Mouse (Mus musculus) neural tube, embryonic 14.5 days (tissue): ENCODE data around the gene Ms4a14. TPM values are rescaled to one million over a fixed set of nuclear protein-coding genes. Genes with fewer than 3 reads are reported as not detected.

Experiments used
- ATAC-seq: fragments of 200-750 bp; cut with Nextera tagmentation; 2 replicates; pipeline ENCODE4 v1.8.0; 2017; ENCODE audit warnings: low read depth, mild to moderate bottlenecking, moderate TSS enrichment, moderate library complexity
- H3K27ac ChIP-seq: fragments of 300-500 bp; sonication (generic); 2 replicates; pipeline ENCODE4 v1.5.1; 2014; ENCODE audit warnings: low read depth, mild to moderate bottlenecking, control low read depth, low read length, moderate library complexity, mixed read lengths
- H3K27me3 ChIP-seq: fragments of 300-500 bp; sonication (generic); 2 replicates; pipeline ENCODE4 v1.6.1; 2014; ENCODE audit warnings: low read length; ENCODE audit not compliant: control insufficient read depth, insufficient read depth
- H3K36me3 ChIP-seq: fragments of 300-500 bp; sonication (generic); 2 replicates; pipeline ENCODE4 v1.6.1; 2014; ENCODE audit warnings: low read length, mixed read lengths; ENCODE audit not compliant: control insufficient read depth, insufficient read depth
- H3K4me1 ChIP-seq: fragments of 300-500 bp; sonication (generic); 2 replicates; pipeline ENCODE4 v1.6.1; 2014; ENCODE audit warnings: low read length; ENCODE audit not compliant: control insufficient read depth, insufficient read depth
- H3K4me2 ChIP-seq: fragments of 300-500 bp; sonication (generic); 2 replicates; pipeline ENCODE4 v1.6.1; 2014; ENCODE audit warnings: mild to moderate bottlenecking, low read depth, low read length, control low read depth
- H3K4me3 ChIP-seq: fragments of 300-500 bp; sonication (generic); 2 replicates; pipeline ENCODE4 v1.5.1; 2014; ENCODE audit warnings: low read depth, low read length, control low read depth, mixed read lengths
- H3K9ac ChIP-seq: fragments of 300-500 bp; sonication (generic); replicated peaks from 2 replicates; pipeline ENCODE4 v1.6.1; 2014; ENCODE audit warnings: low read depth, mild to moderate bottlenecking, control low read depth, low read length, mixed read lengths
- H3K9me3 ChIP-seq: fragments of 300-500 bp; sonication (generic); 2 replicates; pipeline ENCODE4 v1.6.1; 2016; ENCODE audit warnings: low read length; ENCODE audit not compliant: control insufficient read depth
- WGBS: fragments of 180-500 bp; shearing (Covaris S2); extraction: QIAGEN DNeasy Blood & Tissue Kit; methylation state at CpG from one replicate; pipeline ENCODE4 v1.1.7; 2014; 5-methylcytosine and 5-hydroxymethylcytosine counted together
- polyA plus RNA-seq: library from polyadenylated mRNA; unstranded; fragments of >200 nt; fragmentation: Nextera tagmentation; extraction: Ambion mirVana; gene quantifications from 2 replicates; pipeline ENCODE4 v1.2.1, GENCODE M21; 2014

Gene Ms4a14
- 0.06 TPM in 1 of 2 replicates, not detected in the other for polyA plus RNA-seq

DNA sequence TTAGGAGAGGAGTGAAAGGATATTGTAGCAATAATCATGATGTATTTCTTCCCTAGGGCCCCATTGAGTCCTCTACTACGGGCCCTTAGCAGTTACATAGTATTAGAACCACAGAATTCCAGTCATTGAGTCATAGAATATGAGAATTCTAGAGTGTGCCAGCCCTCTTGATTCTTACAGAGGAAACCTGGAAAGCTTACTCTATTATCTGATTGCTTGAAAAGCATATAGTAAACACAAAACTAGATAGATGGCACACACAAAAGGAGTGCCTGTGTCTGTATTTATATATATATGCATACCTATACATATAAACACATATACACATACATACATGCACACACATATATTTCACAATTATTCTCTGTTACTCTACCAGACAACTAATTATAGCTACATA, at the start of gene Ms4a14:
Gene Ms4a14 (minus strand): TSS at position 101 of the 400 bp plus-strand sequence.
- Histone ChIP-seq H3K4me3 (no peak within 1 kb of the TSS), H3K4me2 (no peak within 1 kb of the TSS), H3K36me3 (no peaks in the 10 kb centered on the region), H3K27me3 (no peaks in the 10 kb centered on the region), H3K9ac (no peak within 1 kb of the TSS), H3K27ac (no peak within 1 kb of the TSS), H3K9me3 (no peaks in the 10 kb centered on the region), H3K4me1 (no peaks in the 10 kb centered on the region)
- no peak for ATAC-seq
- 66% methylated on average over 1 of the region's 1 CpGs for WGBS

- no peaks in the 10 kb centered on the region for H3K27me3 ChIP-seq
- no peaks in the 10 kb centered on the region for H3K36me3 ChIP-seq
- no peaks in the 10 kb centered on the region for H3K9me3 ChIP-seq
- no peak overlapping the region for H3K27ac ChIP-seq
- H3K4me1 ChIP-seq = no peaks in the 10 kb centered on the region
- no peak overlapping the region for H3K9ac ChIP-seq
- ATAC-seq = no peak
- no peak overlapping the region for H3K4me2 ChIP-seq
- no peak overlapping the region for H3K4me3 ChIP-seq
Observed at GRCm38 (mm10) chr19:11362002-11362401, 47.7 kb upstream of the Ms4a14 start.

DNA sequence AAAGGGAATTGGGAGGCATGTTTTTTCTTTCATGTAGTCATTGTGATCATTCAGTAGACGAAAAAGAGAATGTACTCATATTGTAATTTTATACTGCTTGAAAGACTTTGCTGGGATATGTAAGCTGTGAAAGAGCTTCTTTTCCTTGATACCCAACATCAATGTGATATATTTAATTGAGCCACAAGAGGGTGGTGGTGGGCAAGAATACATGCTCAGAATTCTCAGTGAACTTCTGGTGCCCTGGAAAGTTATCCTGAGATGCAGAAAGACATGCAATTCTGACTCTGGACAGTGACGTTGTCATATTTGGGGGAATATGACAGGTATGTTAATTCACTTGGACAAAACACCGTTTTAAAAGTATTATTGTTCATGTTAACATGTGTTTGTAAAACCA, 45.9 kb upstream of the Ms4a14 start:
- H3K27ac ChIP-seq = no peak overlapping the region
- no peak overlapping the region for H3K9ac ChIP-seq
- ATAC-seq = no peak
- H3K27me3 ChIP-seq = no peaks in the 10 kb centered on the region
- 62% methylated on average over 3 of the region's 3 CpGs for WGBS
- no peaks in the 10 kb centered on the region for H3K36me3 ChIP-seq
- no peaks in the 10 kb centered on the region for H3K9me3 ChIP-seq
- H3K4me3 ChIP-seq = no peak overlapping the region
- no peaks in the 10 kb centered on the region for H3K4me1 ChIP-seq
- no peak overlapping the region for H3K4me2 ChIP-seq

- Histone ChIP-seq H3K4me1 (no peaks in the 10 kb centered on the region), H3K9ac (no peak overlapping the region), H3K36me3 (no peaks in the 10 kb centered on the region), H3K27ac (no peak overlapping the region), H3K27me3 (no peaks in the 10 kb centered on the region), H3K4me2 (no peak overlapping the region), H3K9me3 (no peaks in the 10 kb centered on the region), H3K4me3 (no peak overlapping the region)
- no peak for ATAC-seq
- WGBS = 92% methylated on average over 7 of the region's 7 CpGs
Observed at GRCm38 (mm10) chr19:11355730-11356129, 41.5 kb upstream of the Ms4a14 start.

DNA sequence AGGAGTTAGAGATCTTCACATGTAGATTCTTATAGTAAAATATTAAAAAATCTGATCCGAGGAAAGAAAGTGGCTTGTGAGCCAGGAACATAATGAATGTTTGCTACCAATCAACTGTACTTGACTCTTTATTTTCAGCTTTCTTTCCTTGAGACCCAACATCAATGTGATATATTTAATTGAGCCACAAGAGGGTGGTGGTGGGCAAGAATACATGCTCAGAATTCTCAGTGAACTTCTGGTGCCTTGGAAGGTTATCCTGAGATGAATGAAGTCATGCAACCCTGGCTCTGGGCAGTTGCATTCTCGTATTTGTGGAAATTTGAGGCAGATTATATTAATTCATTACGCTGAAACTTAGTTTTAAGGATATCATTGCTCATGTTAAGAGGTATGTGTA, 37.6 kb upstream of the Ms4a14 start:
- no peaks in the 10 kb centered on the region for H3K36me3 ChIP-seq
- no peak overlapping the region for H3K4me2 ChIP-seq
- H3K4me3 ChIP-seq = no peak overlapping the region
- no peaks in the 10 kb centered on the region for H3K9me3 ChIP-seq
- H3K4me1 ChIP-seq = no peaks in the 10 kb centered on the region
- no peaks in the 10 kb centered on the region for H3K27me3 ChIP-seq
- H3K9ac ChIP-seq = no peak overlapping the region
- ATAC-seq = no peak
- no peak overlapping the region for H3K27ac ChIP-seq
- 61% methylated on average over 3 of the region's 3 CpGs for WGBS

- WGBS = 69% methylated on average over 7 of the region's 7 CpGs
- Histone ChIP-seq H3K27me3 (no peaks in the 10 kb centered on the region), H3K4me2 (no peak overlapping the region), H3K4me3 (no peak overlapping the region), H3K36me3 (no peaks in the 10 kb centered on the region), H3K27ac (no peak overlapping the region), H3K9me3 (no peaks in the 10 kb centered on the region), H3K4me1 (no peaks in the 10 kb centered on the region), H3K9ac (no peak overlapping the region)
- ATAC-seq = no peak
Observed at GRCm38 (mm10) chr19:11349698-11350481, 35.6 kb upstream of the Ms4a14 start.

GRCm38 (mm10) chr19:11343992-11344391, 29.7 kb upstream of the Ms4a14 start:
- Histone ChIP-seq H3K4me1 (no peaks in the 10 kb centered on the region), H3K4me2 (no peak overlapping the region), H3K9ac (no peak overlapping the region), H3K4me3 (no peak overlapping the region), H3K9me3 (no peaks in the 10 kb centered on the region), H3K36me3 (no peaks in the 10 kb centered on the region), H3K27ac (no peak overlapping the region), H3K27me3 (no peaks in the 10 kb centered on the region)
- no peak for ATAC-seq

DNA sequence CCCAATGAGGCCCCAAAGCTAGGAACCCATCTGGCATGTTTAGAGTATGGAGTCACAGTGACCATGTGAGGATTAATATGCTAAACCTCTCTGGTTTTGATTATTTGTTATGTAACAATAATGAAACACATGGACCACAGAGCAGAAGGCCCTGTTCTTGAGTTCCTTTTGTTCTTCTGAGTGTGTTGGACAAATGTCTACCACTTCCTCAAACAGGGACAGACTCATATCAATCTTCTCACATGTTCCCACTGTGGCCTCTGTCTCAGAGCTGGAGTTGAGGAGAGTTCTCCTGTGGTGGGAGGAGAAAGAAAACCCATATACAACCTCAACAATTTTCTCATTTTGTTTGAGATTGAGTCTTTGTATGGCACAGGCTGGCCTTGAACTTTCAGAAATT, 28.9 kb upstream of the Ms4a14 start:
- no peaks in the 10 kb centered on the region for H3K36me3 ChIP-seq
- ATAC-seq = no peak
- H3K4me3 ChIP-seq = no peak overlapping the region
- no peak overlapping the region for H3K9ac ChIP-seq
- no peak overlapping the region for H3K27ac ChIP-seq
- H3K27me3 ChIP-seq = no peaks in the 10 kb centered on the region
- H3K4me2 ChIP-seq = no peak overlapping the region
- H3K9me3 ChIP-seq = no peaks in the 10 kb centered on the region
- H3K4me1 ChIP-seq = no peaks in the 10 kb centered on the region

DNA sequence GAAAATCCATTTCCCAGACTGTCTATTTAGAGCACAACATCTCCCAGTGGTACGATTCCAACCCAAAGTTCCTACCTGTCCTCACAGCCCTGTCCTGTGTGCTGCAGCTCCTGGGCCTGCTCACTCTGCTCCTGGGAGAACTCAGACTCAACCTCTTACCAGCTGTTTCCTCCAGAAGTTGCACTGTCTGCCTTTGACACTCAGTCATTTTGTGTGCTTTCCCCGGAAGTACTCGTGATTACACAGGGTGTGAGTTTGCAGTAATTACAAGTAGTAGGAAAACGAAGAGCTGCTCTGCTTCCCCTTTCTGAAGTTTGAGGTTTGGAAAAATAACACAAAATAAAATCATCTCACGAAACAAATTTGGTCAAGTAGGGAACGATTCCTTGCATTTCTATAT, 21.7 kb upstream of the Ms4a14 start, which contains the start of gene Ms4a7:
Gene Ms4a7 (minus strand): TSS at position 215 of the 400 bp plus-strand sequence.
- WGBS = 84% methylated on average over 6 of the region's 6 CpGs
- H3K27ac ChIP-seq = no peak within 1 kb of the TSS
- ATAC-seq = no peak

More for the DNA sequence above, 21.7 kb upstream of the Ms4a14 start, which contains the start of gene Ms4a7:
- Histone ChIP-seq H3K4me3 (no peak within 1 kb of the TSS), H3K4me1 (no peaks in the 10 kb centered on the region), H3K9me3 (no peaks in the 10 kb centered on the region), H3K4me2 (no peak within 1 kb of the TSS), H3K27me3 (no peaks in the 10 kb centered on the region), H3K36me3 (no peaks in the 10 kb centered on the region), H3K9ac (no peak within 1 kb of the TSS)
